Mouse (Mus musculus) liver (tissue): ENCODE data around the gene Acsl6.
A peak's percentile ranks its signal among the peaks of the same experiment; 100 is the strongest.
"Not testable (repeated sequence)": the region's sequence is repeated elsewhere in the genome, so short reads cannot be mapped to it uniquely, and the experiment has no call there.

Experiments used
- DNase-seq: peaks from one replicate; pipeline ENCODE4 v3.0.0-alpha.2; 2020; ENCODE audit warnings: mixed read lengths

The Acsl6 gene

GRCm38 (mm10) chr11:54303728-54304470 lies at the start of gene Acsl6:
Gene Acsl6, plus strand, starts transcription at chr11:54303798.
- no peak for DNase-seq

GRCm38 (mm10) chr11:54254114-54254513 lies 49.5 kb upstream of the Acsl6 start:
- no peak for DNase-seq

- DNase-seq = peak; percentile 64
Measured at GRCm38 (mm10) chr11:54256624-54257376, 46.8 kb upstream of the Acsl6 start.

DNA sequence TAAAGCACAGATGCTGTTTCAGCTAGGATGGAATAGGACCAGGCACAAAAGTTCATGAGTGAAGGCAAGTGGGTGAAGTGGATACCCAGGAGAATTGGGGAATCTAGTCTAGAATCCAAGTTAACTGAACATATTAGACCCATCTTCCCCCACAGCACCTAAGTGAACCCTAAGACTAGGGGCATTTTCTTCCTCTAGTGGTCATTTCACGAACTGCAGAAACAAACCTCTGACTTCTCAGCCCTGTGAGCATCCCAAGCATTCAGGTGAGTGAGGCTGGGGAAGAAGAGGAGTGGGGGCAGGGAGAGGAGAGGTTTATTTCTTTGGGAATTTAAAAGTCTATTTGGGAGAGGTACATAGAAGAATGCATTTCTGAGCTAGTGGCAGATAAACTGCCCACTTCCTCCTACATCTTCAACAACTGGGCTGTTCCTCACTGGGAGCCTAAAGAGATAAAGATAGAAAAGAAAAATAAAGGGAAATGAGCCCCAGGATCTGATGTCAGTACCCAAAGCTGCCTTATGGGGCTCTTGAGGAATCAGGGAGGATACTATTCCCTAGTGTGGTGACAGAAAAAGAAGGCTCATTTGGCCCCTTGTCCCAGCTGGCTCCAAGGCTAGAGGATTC lies 40.1 kb upstream of the Acsl6 start:
- no peak for DNase-seq

GRCm38 (mm10) chr11:54264542-54264941 lies 39.1 kb upstream of the Acsl6 start:
- peak; percentile 40 for DNase-seq

- no peak for DNase-seq
Measured at GRCm38 (mm10) chr11:54267177-54267576, 36.4 kb upstream of the Acsl6 start, which contains the start of gene Il3. Gene Il3, minus strand, starts transcription at chr11:54267277.

GRCm38 (mm10) chr11:54269191-54269896 lies 34.3 kb upstream of the Acsl6 start:
- DNase-seq = no peak

- DNase-seq = no peak
Measured at GRCm38 (mm10) chr11:54271437-54271949, 32.1 kb upstream of the Acsl6 start.

DNA sequence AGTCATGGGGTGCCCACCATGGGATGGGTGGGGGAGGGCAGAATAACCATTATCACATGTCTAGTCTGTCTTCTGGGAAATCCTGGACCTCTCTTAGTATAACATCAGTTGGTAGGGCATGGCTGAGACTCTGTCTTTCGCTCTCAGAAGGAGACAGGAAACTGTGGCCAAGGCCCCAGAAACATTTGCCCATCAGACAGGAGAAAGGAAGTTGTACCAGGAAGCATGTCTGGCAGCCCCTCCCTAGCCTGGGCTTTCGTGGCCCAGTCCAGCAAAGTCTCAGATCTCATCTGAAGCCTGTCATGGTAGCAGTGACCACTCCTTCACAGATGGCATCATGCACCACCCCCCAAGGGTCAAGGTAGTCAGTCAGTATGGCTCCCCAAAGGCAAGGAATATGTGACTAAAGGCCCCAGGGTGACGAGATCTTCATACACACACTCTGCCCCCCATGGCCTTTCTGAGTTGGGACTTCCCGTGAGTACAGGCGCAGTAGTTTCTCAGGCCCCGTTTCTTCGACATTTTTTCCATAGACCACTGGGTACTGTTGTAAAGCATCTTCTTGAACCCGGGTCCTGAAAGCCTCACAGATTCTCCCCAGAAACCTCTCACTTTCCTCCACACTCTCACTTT lies 15.7 kb upstream of the Acsl6 start:
- no peak for DNase-seq

- no peak for DNase-seq
Measured at GRCm38 (mm10) chr11:54292163-54292562, 11.4 kb upstream of the Acsl6 start.

DNA sequence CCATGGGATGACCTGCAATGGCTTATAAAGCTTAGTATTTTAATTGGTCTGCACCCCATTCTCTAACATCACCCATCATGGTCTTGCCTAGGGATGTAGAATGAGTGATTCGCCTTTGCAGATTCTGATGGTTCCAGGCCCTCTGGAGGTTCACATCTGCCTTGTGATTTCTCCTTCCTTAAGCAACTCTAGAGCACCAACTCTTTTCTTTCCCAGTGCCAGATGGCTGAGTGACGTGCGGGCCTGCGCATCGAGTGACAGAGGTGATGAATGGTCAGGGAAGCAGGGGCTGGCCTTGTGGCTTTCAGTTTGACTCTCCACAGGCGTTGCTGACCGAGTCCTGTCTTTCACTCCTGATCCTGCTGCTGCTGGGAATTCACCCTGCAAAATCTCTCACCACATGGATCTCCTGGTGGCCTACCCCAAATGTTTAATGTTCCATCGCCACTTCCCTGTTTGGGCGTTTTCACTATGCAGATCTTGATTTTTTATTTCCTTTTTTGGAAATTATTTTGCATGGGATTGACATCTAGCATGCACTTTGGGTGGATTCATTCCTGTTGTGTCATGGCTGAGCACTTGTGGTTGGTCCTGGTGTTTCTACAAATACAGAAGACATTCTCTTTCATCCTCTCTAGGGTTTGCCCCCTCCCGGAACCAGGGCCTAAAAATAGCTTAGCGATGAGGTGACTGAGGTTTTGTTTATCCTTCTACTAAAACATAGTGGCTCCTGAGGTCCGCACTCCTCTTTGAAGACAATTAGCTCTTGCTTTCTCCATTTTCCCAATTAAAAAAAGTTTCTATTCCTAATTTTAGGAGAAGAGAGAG lies 9.4 kb upstream of the Acsl6 start:
- DNase-seq = no peak

DNA sequence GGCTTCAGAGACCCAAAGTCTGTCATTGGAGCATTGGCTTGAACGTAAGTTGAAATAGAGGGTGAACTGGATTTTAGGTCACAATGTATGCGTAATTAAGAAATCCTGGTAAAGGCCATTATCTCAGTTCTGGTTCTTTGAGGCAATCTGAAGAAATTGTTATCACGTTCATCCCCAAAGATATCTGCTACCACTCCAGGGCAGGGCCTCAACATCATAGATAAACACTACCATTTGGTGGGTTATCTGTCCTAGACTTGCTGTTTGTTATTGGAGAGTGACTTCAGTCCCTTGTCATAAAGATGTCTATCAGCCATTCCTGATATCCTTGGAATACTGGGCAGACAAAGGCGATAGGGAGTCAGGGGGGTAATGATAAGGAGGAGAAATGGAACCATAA lies 7.6 kb upstream of the Acsl6 start:
- DNase-seq = no peak

DNA sequence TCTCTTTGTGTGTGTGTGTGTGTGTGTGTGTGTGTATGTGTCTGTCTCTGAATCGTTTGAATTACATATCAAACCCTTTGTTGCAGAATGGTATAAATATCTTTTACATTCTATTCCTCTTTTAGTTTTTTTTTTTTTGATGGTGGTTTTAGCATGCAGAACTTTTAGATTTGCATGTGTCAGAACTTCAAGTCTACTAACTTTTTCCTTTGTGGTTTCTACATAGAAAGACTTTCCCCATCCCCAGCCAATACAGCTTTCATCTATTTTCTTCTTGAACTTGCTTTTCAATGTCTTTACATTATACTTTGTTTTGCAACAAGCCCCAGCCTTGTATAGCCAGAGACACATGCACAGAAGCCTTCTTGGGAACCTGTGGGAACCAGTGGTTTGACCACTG lies 6.9 kb upstream of the Acsl6 start:
- DNase-seq = no peak

- DNase-seq = not testable (repeated sequence)
Measured at GRCm38 (mm10) chr11:54297471-54297870, 6.1 kb upstream of the Acsl6 start.

- DNase-seq = no peak
Measured at GRCm38 (mm10) chr11:54298777-54299176, 4.8 kb upstream of the Acsl6 start.

DNA sequence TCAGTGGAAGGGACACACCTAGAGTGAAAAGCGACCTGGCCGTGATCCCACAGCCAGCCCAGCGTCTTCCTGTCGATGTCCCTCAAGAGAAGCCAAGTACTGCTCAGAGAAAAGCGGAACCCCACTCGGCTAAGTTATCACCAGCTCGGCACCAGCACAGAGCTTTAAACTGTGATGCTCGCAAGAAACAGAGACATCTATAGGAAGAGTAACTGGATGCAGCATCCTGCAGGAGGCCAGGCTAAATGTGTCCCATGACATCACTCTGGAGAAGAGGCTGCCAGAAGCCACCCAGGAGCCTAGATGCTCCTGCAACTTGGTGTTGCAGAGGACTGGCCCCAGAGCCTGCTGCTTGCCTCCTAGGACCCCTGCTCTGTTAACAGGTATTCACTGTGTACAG lies 1.6 kb upstream of the Acsl6 start:
- DNase-seq = no peak

DNA sequence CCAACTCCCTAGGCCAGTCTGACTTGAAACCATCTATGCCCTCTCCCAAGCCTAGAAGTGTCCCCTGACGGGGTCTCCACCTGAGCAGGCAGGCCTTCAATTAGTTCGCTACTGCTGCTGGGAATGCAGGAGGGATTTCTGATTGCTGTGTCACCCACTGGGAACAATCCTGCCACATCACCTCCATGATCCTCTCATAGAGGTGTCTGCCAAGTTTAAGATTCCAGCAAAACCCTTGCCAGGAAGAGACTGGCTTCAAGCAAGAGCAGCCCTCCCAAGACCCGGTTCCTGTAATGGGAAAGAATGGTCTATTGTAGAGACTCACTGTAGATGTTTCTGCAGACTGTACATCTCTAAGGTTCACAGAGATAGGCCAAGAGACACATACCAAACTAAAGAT lies 992 bp upstream of the Acsl6 start:
- DNase-seq = no peak

DNA sequence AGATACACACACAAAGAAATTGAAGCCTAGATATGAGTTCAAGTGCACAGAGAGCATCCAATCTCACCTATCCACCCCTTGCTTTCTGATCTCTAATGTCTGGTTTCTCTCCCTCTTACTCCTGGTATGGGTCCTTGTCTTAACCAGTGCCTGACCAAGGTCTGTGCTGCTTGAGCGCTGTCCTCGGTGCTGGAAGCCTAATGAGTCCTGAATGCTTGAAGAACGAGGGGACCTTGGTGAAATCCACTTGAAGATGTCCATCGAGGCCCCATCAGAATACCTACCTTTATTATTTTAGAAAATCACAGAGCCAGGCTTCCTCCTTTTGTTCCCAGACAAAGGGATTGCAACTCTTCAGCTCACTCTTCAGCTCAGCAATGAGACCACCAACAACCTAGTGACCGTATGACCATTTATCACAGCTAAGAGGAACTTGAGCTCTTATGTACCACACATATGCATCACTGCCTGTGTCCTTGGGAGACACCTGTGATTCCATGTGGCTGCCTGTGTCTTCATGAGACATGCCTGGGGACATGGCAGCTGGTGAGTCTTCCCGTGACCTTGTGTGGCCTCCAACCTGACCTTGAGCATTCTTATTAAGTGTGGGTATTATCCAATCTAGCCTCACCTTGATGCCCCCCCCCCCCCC lies 396 bp upstream of the Acsl6 start:
- peak; percentile 51 for DNase-seq

DNA sequence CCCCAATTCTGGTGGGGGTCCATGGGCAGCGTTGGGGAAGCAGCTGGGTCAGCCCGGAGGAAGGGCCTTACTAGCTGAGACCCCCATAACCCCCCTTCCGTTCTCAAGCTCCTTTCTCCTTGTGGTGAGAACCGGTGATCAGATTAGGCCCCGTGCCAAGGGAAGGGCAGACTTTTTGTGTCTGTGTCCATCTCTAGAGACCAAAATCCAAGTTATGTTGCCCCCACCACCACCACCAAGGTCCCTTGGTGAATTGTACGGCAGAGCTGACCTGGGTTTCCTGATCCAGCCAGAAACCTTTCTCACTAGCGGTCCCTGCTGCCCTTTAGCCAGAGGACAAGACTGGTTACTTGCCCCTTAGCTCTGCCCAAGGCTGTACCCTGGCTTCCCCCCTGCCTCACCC lies 874 bp downstream of the Acsl6 start:
- DNase-seq = no peak

GRCm38 (mm10) chr11:54305331-54305730 lies 1.7 kb downstream of the Acsl6 start:
- no peak for DNase-seq
